Mouse (Mus musculus) embryonic fibroblast, embryonic 13.5 days (primary cell): ENCODE measurements around the gene Ap5z1.

Experiments
- CTCF ChIP-seq: IDR thresholded peaks from 2 replicates; pipeline ENCODE4 v1.5.1; 2011; ENCODE audit warnings: mild to moderate bottlenecking, control low read depth, low read length, moderate library complexity, borderline replicate concordance; ENCODE audit not compliant: insufficient read depth
- POLR2A ChIP-seq: IDR thresholded peaks from 2 replicates; pipeline ENCODE4 v1.6.1; 2011; ENCODE audit warnings: low read depth, mild to moderate bottlenecking, control low read depth, low read length, moderate library complexity

DNA sequence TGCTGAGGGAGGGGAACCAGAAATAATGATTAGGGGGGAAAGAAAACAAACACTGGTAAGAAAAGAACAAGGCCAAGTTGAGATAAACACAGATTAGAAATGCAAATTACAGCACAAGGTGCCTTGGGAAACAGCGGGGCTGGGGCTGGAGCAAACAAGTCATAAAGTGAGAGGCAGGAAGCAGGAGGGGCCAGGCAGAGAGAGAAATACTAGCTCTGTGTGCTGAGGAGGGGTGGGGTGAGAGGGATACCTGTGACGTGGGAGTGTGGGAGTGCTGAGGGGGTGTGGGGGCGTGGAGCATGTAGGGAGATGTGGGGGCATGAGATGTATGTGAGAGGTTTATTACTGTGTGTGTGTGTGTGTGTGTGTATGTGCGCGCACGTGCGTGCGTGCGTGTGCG, 37.2 kb downstream of the Ap5z1 start:
- TF ChIP-seq CTCF (no peak), POLR2A (no peak)
